Mouse (Mus musculus) C2C12 (cell line): ENCODE measurements around the gene Col4a2.

ENCODE experiments used
- CEBPB ChIP-seq: IDR thresholded peaks from one replicate; pipeline ENCODE4 v1.6.1; 2011; ENCODE audit warnings: low read depth, mild to moderate bottlenecking, control low read depth, moderate library complexity
- CTCF ChIP-seq: IDR thresholded peaks from one replicate; pipeline ENCODE4 v1.5.1; 2011; ENCODE audit not compliant: control insufficient read depth, insufficient read depth, insufficient read length
- MYOD1 ChIP-seq: IDR thresholded peaks from one replicate; pipeline ENCODE4 v1.6.1; 2011; ENCODE audit warnings: low read depth; ENCODE audit not compliant: control insufficient read depth, insufficient read length
- MYOG ChIP-seq: IDR thresholded peaks from one replicate; pipeline ENCODE4 v1.6.1; 2011; ENCODE audit not compliant: control insufficient read depth, insufficient read length; ENCODE audit errors: extremely low read depth
- USF1 ChIP-seq: IDR thresholded peaks from one replicate; pipeline ENCODE4 v1.6.1; 2011; ENCODE audit warnings: low read depth, mild to moderate bottlenecking, control low read depth, moderate library complexity

- TF ChIP-seq MYOD1 (no peak), CTCF (no peak), MYOG (no peak), USF1 (no peak), CEBPB (no peak)
These were observed 25.9 kb downstream of the Col4a2 start for GRCm38 (mm10) chr8:11338507-11338906.
